Mouse (Mus musculus) activated CD4-positive, CD25-positive, alpha-beta regulatory T cell, adult 4 months (primary cell): Measurements from ENCODE around the gene Abca8b. TPM values are rescaled to one million over a fixed set of nuclear protein-coding genes. Genes with fewer than 3 reads are reported as not detected.
"Not testable (repeated sequence)": the region's sequence is repeated elsewhere in the genome, so short reads cannot be mapped to it uniquely, and the experiment has no call there.

Experiments used
- ATAC-seq: one replicate; pipeline ENCODE4 v1.8.0; 2017
- polyA plus RNA-seq, 2 experiments: library from polyadenylated mRNA; unstranded; fragments of 100-300 nt; shearing (Covaris generic); gene quantifications; one replicate each; pipeline ENCODE4 v1.2.1; 2017

Abca8b gene
- not detected for polyA plus RNA-seq

- ATAC-seq, result no peak
Measured at GRCm38 (mm10) chr11:109995624-109996023, at the start of gene Abca8b. TSS of gene Abca8b (minus strand) at chr11:109995845.

GRCm38 (mm10) chr11:110037795-110038194, 42.1 kb upstream of the Abca8b start:
- ATAC-seq, result no peak

- no peak for ATAC-seq
Measured at GRCm38 (mm10) chr11:110028913-110029695, 33.5 kb upstream of the Abca8b start.

GRCm38 (mm10) chr11:110010836-110011546, 15.3 kb upstream of the Abca8b start:
- no peak for ATAC-seq

GRCm38 (mm10) chr11:109995013-109995412, 632 bp downstream of the Abca8b start:
- no peak for ATAC-seq

GRCm38 (mm10) chr11:109994014-109994413, 1.6 kb downstream of the Abca8b start:
- ATAC-seq, result no peak

- ATAC-seq, result no peak
Measured at GRCm38 (mm10) chr11:109991270-109991669, 4.4 kb downstream of the Abca8b start.

- no peak for ATAC-seq
Measured at GRCm38 (mm10) chr11:109990256-109990655, 5.4 kb downstream of the Abca8b start.

GRCm38 (mm10) chr11:109988164-109988563, 7.5 kb downstream of the Abca8b start:
- no peak for ATAC-seq

GRCm38 (mm10) chr11:109987460-109988072, 8.1 kb downstream of the Abca8b start:
- ATAC-seq, result not testable (repeated sequence)

- no peak for ATAC-seq
Measured at GRCm38 (mm10) chr11:109981872-109982271, 13.8 kb downstream of the Abca8b start.

GRCm38 (mm10) chr11:109970521-109970920, 25.1 kb downstream of the Abca8b start:
- ATAC-seq, result no peak

GRCm38 (mm10) chr11:109961495-109962492, 33.9 kb downstream of the Abca8b start:
- no peak for ATAC-seq

GRCm38 (mm10) chr11:109955185-109955584, 40.5 kb downstream of the Abca8b start:
- ATAC-seq, result no peak

GRCm38 (mm10) chr11:109936915-109937314, 58.7 kb downstream of the Abca8b start:
- no peak for ATAC-seq

GRCm38 (mm10) chr11:109933207-109933606, 62.4 kb downstream of the Abca8b start:
- ATAC-seq, result not testable (repeated sequence)

GRCm38 (mm10) chr11:109928489-109928888, 67.2 kb downstream of the Abca8b start:
- ATAC-seq, result no peak

GRCm38 (mm10) chr11:109926718-109927680, 68.6 kb downstream of the Abca8b start:
- no peak for ATAC-seq

- no peak for ATAC-seq
Measured at GRCm38 (mm10) chr11:109922236-109922635, 73.4 kb downstream of the Abca8b start.

GRCm38 (mm10) chr11:109919480-109919879, 76.2 kb downstream of the Abca8b start:
- no peak for ATAC-seq

GRCm38 (mm10) chr11:109916654-109917053, 79.0 kb downstream of the Abca8b start:
- no peak for ATAC-seq
